Mouse (Mus musculus) cerebellum, adult 2 months (tissue): ENCODE measurements around the gene Gimap7.

Experiments
- CTCF ChIP-seq: fragments of 200-500 bp; IDR thresholded peaks from 2 replicates; pipeline ENCODE4 v1.5.1; 2011; ENCODE audit warnings: low read depth, mild to moderate bottlenecking, control low read depth, low read length, moderate library complexity, borderline replicate concordance; ENCODE audit not compliant: insufficient read depth
- POLR2A ChIP-seq: fragments of 200-500 bp; IDR thresholded peaks from 2 replicates; pipeline ENCODE4 v1.6.1; 2011; ENCODE audit warnings: low read length, control low read depth, borderline replicate concordance; ENCODE audit not compliant: insufficient read depth

GRCm38 (mm10) chr6:48745490-48745889 is 27.1 kb downstream of the Gimap7 start:
- TF ChIP-seq CTCF (no peak), POLR2A (no peak)
